Mouse (Mus musculus): Measurements from ENCODE around the gene Setd4.
"Not testable (repeated sequence)": the region's sequence is repeated elsewhere in the genome, so short reads cannot be mapped to it uniquely, and the experiment has no call there.

Setd4 gene

GRCm38 (mm10) chr16:93603439-93604212, at the start of gene Setd4:
TSS of gene Setd4 (minus strand) at chr16:93604063.
- peak; percentile 96 for DNase-seq

- DNase-seq: no peak
These were observed 44.7 kb upstream of the Setd4 start for GRCm38 (mm10) chr16:93648441-93649183.

DNA sequence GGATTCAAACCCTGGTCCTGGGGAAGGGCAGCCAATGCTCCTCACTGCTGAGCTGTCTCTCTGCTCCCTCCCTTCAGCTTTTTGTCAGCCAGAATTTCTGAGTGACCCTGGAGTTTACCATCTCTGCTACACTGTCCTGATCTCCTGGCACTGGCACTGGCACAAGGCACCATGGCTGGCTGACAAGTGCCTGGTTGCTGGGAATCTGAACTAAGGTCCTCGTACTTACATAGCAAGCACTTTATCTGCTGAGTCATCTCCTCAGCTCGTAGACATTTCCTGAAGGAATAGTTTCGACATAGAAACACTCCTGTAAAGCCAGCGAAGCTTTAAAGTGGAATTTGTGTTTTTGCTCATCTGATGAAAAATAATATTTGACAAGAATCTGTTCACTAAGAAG, 40.1 kb upstream of the Setd4 start:
- no peak for DNase-seq

DNA sequence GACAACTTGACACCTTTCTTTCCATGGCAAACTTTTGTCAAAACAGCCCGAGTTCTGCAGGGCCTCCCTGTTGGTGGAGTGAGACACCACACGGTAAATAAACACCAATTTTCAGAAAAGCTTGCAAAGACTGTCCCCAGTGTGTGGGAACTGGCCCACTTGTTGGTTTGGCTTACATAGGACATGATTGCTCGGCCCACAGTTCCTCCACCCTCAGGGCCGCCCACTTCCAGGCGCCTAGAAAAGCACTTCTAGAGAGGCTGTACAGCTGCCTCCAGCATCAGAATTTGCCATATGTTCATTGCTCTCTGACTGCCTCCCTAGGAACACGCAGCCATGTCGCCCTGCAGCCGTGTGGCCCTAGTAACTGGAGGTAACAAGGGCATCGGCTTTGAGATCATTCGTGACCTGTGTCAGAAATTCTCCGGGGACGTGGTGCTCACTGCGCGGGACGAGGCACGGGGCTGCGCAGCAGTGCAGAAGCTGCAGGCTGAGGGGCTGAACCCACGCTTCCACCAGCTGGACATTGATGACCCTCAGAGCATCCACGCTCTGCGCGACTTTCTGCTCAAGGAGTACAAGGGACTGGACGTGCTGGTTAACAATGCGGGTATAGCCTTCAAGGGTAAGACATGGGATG, 24.0 kb upstream of the Setd4 start, which contains the start of gene Gm5678:
Gm5678 (plus strand) TSS at position 337 of the 640 bp plus-strand sequence.
- DNase-seq: no peak

DNA sequence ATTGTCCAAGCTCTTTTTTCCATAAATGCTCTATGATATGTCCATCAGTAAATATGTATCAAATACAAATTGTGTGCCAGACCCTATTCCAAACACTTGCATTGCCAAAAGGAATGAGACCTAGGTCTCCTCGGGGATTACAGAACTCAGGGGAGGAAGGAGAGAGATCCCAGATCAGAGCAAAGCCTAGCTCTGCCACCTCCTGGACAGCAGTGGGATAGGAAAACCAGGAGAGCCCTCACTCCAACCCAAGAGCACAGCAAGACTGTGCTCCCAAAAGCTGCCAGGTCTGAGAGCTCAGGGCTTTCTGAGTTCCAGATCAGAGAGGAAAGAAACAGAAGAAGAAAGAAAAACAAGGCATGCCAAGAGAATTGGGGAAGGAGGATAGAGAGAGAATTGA, 22.9 kb upstream of the Setd4 start:
- DNase-seq: no peak

- DNase-seq: no peak
These were observed 20.8 kb upstream of the Setd4 start for GRCm38 (mm10) chr16:93624671-93625070.

GRCm38 (mm10) chr16:93623759-93624158, 19.9 kb upstream of the Setd4 start:
- not testable (repeated sequence) for DNase-seq

- DNase-seq: peak; percentile 45
These were observed 11.4 kb upstream of the Setd4 start for GRCm38 (mm10) chr16:93615118-93615870.

DNA sequence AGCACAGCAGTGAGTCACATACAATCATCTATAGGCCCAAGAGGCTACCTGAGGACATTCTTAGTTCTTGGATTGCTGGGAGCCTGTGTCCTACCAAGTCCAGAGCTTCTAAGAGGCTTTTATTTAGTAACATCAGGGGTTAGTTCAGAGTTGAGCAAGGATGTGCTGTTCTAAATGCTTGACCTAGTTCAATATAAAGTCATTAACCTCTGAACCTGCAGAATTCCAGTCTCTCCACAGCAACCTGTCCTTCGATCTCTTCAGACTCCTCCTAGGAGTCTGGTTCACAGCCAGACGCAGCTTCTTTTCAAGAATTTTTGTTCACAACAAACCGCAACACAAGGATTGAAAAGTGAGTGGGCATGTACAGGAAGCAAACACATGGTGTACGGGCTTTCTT, 7.1 kb upstream of the Setd4 start:
- no peak for DNase-seq

DNA sequence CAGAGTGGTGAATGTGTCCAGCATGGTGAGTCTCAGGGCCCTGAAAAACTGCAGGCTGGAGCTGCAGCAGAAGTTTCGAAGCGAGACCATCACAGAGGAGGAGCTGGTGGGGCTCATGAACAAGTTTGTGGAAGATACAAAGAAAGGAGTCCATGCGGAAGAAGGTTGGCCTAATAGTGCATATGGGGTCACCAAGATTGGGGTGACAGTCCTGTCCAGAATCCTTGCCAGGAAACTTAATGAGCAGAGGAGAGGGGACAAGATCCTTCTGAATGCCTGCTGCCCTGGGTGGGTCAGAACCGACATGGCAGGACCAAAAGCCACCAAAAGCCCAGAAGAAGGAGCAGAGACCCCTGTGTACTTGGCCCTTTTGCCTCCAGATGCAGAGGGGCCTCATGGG, 5.9 kb upstream of the Setd4 start:
- no peak for DNase-seq

DNA sequence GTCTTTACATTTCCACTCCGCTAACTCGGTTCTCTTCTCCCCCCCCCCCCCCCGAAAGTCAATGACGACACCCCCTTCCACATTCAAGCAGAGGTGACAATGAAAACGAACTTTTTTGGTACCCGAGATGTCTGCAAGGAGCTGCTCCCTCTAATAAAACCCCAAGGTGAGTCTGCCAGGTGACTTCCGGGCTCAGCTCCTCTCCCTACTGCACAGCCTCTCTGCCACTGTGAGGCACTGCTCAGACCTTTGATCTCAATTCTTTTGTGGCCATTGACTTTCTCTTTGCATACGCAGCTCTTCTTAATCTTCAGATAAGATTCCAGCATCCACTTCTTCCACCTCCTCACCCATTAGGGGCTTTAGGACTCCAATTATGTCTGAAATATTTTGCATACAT, 4.9 kb upstream of the Setd4 start:
- no peak for DNase-seq

DNA sequence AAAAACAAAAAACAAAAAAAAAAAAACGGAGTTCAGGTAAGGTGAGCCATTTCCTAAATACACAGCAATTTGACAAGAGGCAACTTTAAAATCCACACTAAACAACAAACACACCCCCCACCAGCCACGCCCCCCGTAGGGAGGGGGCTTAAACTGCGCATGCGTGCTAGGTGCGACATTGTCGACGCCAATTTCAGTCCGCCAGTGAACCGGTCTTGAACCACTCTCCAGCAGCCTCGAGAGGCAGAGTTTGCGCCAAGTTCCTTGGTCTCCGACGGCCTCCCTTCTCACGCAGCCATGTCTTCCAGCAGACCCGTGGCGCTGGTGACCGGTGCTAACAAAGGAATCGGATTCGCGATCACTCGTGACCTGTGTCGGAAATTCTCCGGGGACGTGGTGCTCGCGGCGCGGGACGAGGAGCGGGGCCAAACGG, 3.8 kb upstream of the Setd4 start:
- peak; percentile 85 for DNase-seq

GRCm38 (mm10) chr16:93606146-93606545, 2.3 kb upstream of the Setd4 start:
- peak; percentile 28 for DNase-seq

GRCm38 (mm10) chr16:93605553-93605952, 1.7 kb upstream of the Setd4 start, which contains the start of gene Cbr1:
TSS of gene Cbr1 (plus strand) at chr16:93605853.
- DNase-seq: no peak

GRCm38 (mm10) chr16:93604481-93604969, 662 bp upstream of the Setd4 start:
- peak; percentile 57 for DNase-seq

- no peak for DNase-seq
These were observed 4.4 kb downstream of the Setd4 start for GRCm38 (mm10) chr16:93599461-93599860.

DNA sequence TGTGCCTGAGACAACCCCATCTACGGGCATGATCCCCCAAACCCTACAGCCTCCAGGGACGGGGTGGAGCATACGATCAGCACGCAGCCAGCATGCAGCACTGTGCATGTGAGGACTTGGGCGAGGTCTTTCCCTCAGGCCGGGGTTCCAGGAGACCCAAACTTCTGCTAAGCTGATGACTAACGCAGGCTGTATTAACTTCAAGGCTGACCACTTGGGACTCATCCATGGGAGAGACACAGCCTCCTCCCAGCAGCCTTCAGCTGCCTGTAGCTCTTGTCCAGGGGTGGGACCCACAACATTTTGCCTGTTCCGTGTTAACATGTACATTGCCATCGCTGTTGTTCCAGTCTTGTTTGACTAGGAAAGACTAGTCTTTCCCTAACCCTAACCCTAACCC, 6.3 kb downstream of the Setd4 start:
- no peak for DNase-seq

GRCm38 (mm10) chr16:93596807-93597206, 7.1 kb downstream of the Setd4 start:
- no peak for DNase-seq

- no peak for DNase-seq
These were observed 8.1 kb downstream of the Setd4 start for GRCm38 (mm10) chr16:93595766-93596165.

- no peak for DNase-seq
These were observed 9.4 kb downstream of the Setd4 start for GRCm38 (mm10) chr16:93594448-93594847.

- no peak for DNase-seq
These were observed 10.5 kb downstream of the Setd4 start for GRCm38 (mm10) chr16:93593406-93593805.

DNA sequence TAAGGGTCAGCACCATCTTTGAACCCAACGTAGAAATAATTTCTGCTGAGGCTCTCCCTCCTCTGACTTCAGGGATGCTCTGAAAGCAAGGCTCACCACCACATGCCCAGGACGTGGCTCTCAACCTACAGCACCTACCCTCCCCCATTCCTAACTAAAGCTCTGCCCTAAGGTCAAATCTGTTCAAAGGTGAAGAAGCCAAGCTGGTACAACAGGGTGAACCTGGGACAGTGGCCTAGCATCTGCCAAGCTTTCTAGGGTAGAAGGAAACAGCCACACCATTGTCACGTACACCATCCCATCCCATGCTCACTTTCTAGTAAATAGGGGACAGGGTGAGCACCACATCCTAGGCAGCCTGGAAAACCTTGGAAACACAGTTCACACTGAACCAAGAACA, 11.2 kb downstream of the Setd4 start:
- no peak for DNase-seq
